Mouse (Mus musculus) liver, adult 2 months (tissue): ENCODE results near the gene Atp6v1fnb. TPM values are rescaled to one million over a fixed set of nuclear protein-coding genes. Genes with fewer than 3 reads are reported as not detected.

Experiments used
- DNase-seq: peaks from one replicate; pipeline ENCODE4 v3.0.0-alpha.2; 2011; ENCODE audit warnings: low read depth, low spot score; ENCODE audit errors: extremely low read depth
- H3K27ac ChIP-seq: fragments of 200-500 bp; replicated peaks from 2 replicates; pipeline ENCODE4 v1.5.1; 2012; ENCODE audit warnings: low read depth, mild to moderate bottlenecking, control low read depth, inconsistent platforms, low read length; ENCODE audit not compliant: insufficient read depth
- H3K27me3 ChIP-seq: fragments of 200-500 bp; 2 replicates; pipeline ENCODE4 v1.6.1; 2012; ENCODE audit warnings: mild to moderate bottlenecking, moderate library complexity, low read length, inconsistent platforms; ENCODE audit not compliant: control insufficient read depth, insufficient read depth
- H3K36me3 ChIP-seq: fragments of 200-500 bp; 2 replicates; pipeline ENCODE4 v1.6.1; 2012; ENCODE audit warnings: low read length, inconsistent platforms; ENCODE audit not compliant: control insufficient read depth, insufficient read depth
- H3K4me1 ChIP-seq: fragments of 200-500 bp; 2 replicates; pipeline ENCODE4 v1.6.1; 2011; ENCODE audit warnings: low read length; ENCODE audit not compliant: control insufficient read depth, insufficient read depth
- H3K4me3 ChIP-seq: fragments of 200-500 bp; 2 replicates; pipeline ENCODE4 v1.5.1; 2011; ENCODE audit warnings: low read depth, mild to moderate bottlenecking, control low read depth, low read length, moderate library complexity; ENCODE audit not compliant: insufficient read depth
- H3K79me2 ChIP-seq: fragments of 200-500 bp; 2 replicates; pipeline ENCODE4 v1.6.1; 2012; ENCODE audit warnings: inconsistent platforms, mild to moderate bottlenecking, low read length, moderate library complexity; ENCODE audit not compliant: control insufficient read depth, insufficient read depth
- H3K9ac ChIP-seq: fragments of 200-500 bp; 2 replicates; pipeline ENCODE4 v1.6.1; 2012; ENCODE audit warnings: low read depth, mild to moderate bottlenecking, control low read depth, inconsistent platforms, low read length
- CTCF ChIP-seq: fragments of 200-500 bp; IDR thresholded peaks from 2 replicates; pipeline ENCODE4 v1.5.1; 2011; ENCODE audit warnings: low read depth, low read length, control low read depth
- POLR2A ChIP-seq: fragments of 200-500 bp; IDR thresholded peaks from 2 replicates; pipeline ENCODE4 v1.6.1; 2011; ENCODE audit warnings: low read length, control low read depth; ENCODE audit not compliant: insufficient read depth; ENCODE audit errors: extremely low read depth
- WGBS: fragments of 180-500 bp; shearing (Covaris S2); methylation state at CpG from one replicate; pipeline ENCODE4 v1.1.7; 2018; 5-methylcytosine and 5-hydroxymethylcytosine counted together
- polyA plus RNA-seq: library from polyadenylated mRNA; depleted of rRNA; stranded (reverse); fragments of >200 nt; gene quantifications from 2 replicates; pipeline ENCODE4 v1.2.3, GENCODE M21; 2012
- total RNA-seq: library from RNA; depleted of rRNA; stranded (reverse); fragments of >200 nt; gene quantifications from 2 replicates; pipeline ENCODE4 v1.2.3, GENCODE M21; 2014

Gene Atp6v1fnb
- total and polyA plus RNA-seq, 2 experiments, result not detected

- Histone ChIP-seq H3K79me2 (no peaks in the 10 kb centered on the region), H3K27ac (0 out of 2 replicates have a peak overlapping the region, but pooled peaks have one; percentile 2), H3K4me3 (peak overlapping the region; percentile 62), H3K27me3 (no peaks in the 10 kb centered on the region), H3K9ac (peak overlapping the region; percentile 26), H3K4me1 (no peaks in the 10 kb centered on the region; the same call in 1 of the 2 replicates), H3K36me3 (no peaks in the 10 kb centered on the region)
- WGBS, result 16% methylated on average over 32 of the region's 33 CpGs
- DNase-seq, result peak; percentile 48
- no peak for TF ChIP-seq CTCF
- no peak for TF ChIP-seq POLR2A
These were observed 2.9 kb downstream of the Atp6v1fnb start for GRCm38 (mm10) chr6:29473941-29474691.

GRCm38 (mm10) chr6:29474736-29475135, 3.5 kb downstream of the Atp6v1fnb start:
- H3K27ac ChIP-seq, result no peak overlapping the region
- WGBS, result 78% methylated on average over 2 of the region's 2 CpGs
- TF ChIP-seq CTCF, result no peak
- no peak for TF ChIP-seq POLR2A
- no peaks in the 10 kb centered on the region for H3K27me3 ChIP-seq
- H3K4me3 ChIP-seq, result no peak overlapping the region
- DNase-seq, result no peak
- no peak overlapping the region for H3K9ac ChIP-seq
- no peaks in the 10 kb centered on the region for H3K36me3 ChIP-seq
- no peaks in the 10 kb centered on the region for H3K79me2 ChIP-seq
- H3K4me1 ChIP-seq, result no peaks in the 10 kb centered on the region

DNA sequence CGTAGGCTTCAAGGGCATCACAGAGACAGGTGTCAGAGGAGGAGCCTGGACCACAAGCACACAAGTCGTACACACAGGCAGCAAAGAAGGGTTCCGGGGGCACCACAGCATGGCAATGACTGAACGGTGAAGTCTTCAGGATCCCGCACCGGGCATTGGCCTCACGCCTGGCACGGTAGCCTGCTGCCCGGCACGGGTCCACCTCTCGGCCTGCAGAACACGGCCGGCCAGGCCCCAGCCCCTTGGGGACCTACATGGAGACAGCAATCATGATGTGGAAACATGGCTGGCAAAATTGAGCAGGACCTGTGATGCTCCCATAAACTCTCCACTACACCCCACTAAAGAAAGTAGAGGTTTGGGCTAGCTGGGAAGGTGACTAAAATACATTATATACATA, 11.5 kb downstream of the Atp6v1fnb start:
- Histone ChIP-seq H3K4me3 (no peak overlapping the region), H3K36me3 (no peaks in the 10 kb centered on the region), H3K79me2 (no peaks in the 10 kb centered on the region), H3K27ac (no peak overlapping the region), H3K9ac (no peak overlapping the region), H3K4me1 (no peaks in the 10 kb centered on the region), H3K27me3 (no peaks in the 10 kb centered on the region)
- DNase-seq, result no peak
- 96% methylated on average over 13 of the region's 13 CpGs for WGBS
- TF ChIP-seq CTCF (no peak), POLR2A (no peak)

DNA sequence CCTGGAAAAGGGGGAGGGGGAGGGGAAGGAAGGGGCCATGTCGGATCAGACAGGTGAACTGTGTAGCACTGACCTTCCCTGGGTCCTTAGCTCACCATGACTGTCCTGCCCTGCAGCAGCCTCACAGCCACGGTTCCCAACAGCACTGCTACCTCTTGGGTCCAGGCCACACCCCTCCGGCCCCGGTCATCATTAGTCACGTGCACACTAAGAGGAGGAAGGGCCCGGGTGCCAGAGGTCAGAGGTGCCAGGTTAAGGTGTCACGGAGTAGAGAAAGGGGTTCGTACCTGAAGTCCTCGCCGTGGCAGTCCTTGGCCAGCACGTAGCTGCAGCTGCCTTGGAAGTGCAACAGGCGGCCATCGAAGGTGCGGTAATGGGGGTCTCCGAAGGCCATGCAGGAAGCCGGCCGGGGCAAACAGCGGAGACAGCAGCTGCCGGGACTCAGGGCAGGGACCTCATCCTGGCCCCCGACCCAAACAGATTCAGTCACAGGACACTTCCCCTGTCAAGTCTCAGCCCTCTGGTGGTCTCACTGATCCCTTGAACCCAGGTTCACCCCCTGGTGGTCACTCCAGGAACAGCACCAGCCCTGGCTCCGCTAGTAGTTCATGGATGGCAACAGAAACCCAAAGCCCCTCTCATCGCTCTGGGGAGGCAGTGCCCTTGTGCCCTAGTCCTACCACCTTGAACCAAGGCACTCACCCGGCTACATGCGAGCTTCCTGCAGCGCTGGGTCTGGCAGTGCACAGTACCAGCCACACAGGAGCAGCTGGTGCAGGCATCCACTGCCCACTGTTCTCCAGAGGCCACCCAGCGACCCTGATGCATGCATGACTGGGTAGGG, 13.7 kb downstream of the Atp6v1fnb start:
- DNase-seq, result peak; percentile 61
- Histone ChIP-seq H3K27me3 (no peaks in the 10 kb centered on the region), H3K79me2 (no peaks in the 10 kb centered on the region), H3K4me1 (no peaks in the 10 kb centered on the region), H3K4me3 (peak overlapping the region; percentile 66), H3K27ac (no peak overlapping the region), H3K36me3 (no peaks in the 10 kb centered on the region), H3K9ac (peak overlapping the region; percentile 76)
- TF ChIP-seq POLR2A (no peak), CTCF (peak; percentile 89)
- WGBS, result 14% methylated on average over 26 of the region's 26 CpGs

DNA sequence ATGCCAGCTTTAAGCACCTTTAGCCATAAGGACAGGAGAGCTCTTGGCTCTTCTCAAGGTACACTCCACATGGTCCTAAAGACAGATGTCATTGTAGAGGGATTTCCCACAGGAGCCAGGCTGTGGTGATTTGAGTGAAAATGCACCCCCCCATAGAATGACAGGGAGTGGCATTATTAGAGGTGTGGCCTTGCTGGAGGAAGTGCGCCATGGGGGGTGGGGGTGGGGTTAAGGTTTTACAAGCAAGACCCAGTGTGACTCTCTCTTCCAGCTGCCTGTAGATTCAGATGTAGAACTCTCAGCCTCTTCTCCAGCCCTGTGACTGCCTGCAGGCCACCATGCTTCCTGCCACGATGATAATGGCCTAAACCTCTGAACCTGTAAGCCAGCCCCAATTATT, 14.7 kb downstream of the Atp6v1fnb start:
- WGBS, result 91% methylated on average over 2 of the region's 2 CpGs
- H3K27me3 ChIP-seq, result no peaks in the 10 kb centered on the region
- H3K4me3 ChIP-seq, result no peak overlapping the region
- H3K36me3 ChIP-seq, result no peaks in the 10 kb centered on the region
- no peak overlapping the region for H3K27ac ChIP-seq
- TF ChIP-seq POLR2A, result no peak
- TF ChIP-seq CTCF, result no peak
- no peaks in the 10 kb centered on the region for H3K4me1 ChIP-seq
- DNase-seq, result no peak
- no peak overlapping the region for H3K9ac ChIP-seq
- no peaks in the 10 kb centered on the region for H3K79me2 ChIP-seq
